Mouse (Mus musculus) kidney, adult 2 months (tissue): ENCODE data around the gene Sptbn1.

ENCODE experiments used
- CTCF ChIP-seq: fragments of 200-500 bp; conservative IDR thresholded peaks from 2 replicates; pipeline ENCODE4 v1.5.1; 2011; ENCODE audit warnings: low read depth, mild to moderate bottlenecking, control low read depth, low read length, moderate library complexity, mixed read lengths; ENCODE audit not compliant: insufficient read depth, insufficient read length
- POLR2A ChIP-seq: fragments of 200-500 bp; IDR thresholded peaks from one replicate; pipeline ENCODE4 v1.6.1; 2011; ENCODE audit warnings: low read depth, low read length, control low read depth

DNA sequence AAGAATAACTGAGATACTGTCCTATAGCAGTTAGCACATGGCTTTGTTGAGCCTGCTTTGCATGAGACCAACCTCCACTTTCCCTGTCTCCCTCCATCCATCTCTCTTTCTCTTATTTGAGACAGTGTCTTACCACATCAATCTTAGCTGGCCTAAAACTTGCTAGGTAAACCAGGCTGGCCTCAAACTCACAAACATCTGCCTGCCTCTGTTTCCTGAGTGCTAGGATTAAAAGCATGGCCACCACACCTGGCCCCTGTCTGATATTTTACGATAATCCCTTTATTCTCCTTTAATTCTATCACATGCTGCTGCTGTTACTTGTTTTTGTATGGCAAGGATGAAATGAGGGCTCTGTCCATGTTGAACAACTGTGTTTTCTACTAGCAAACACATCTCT lies 49.6 kb downstream of the Sptbn1 start:
- TF ChIP-seq POLR2A: no peak
- TF ChIP-seq CTCF: no peak
